Mouse (Mus musculus) lung, postnatal 0 days (tissue): ENCODE measurements around the gene Gigyf1.

Experiments
- CTCF ChIP-seq: IDR thresholded peaks from 2 replicates; pipeline ENCODE4 v1.5.1; 2016; ENCODE audit warnings: antibody characterized with exemption, mild to moderate bottlenecking
- EP300 ChIP-seq: IDR thresholded peaks from 2 replicates; pipeline ENCODE4 v1.6.1; 2016; ENCODE audit warnings: antibody characterized with exemption, mild to moderate bottlenecking, control low read depth

- TF ChIP-seq CTCF = no peak
- TF ChIP-seq EP300 = no peak
Observed at GRCm38 (mm10) chr5:137474351-137474750, 44.0 kb upstream of the Gigyf1 start.
